Mouse (Mus musculus): Measurements from ENCODE around the gene Traf6. TPM values are rescaled to one million over a fixed set of nuclear protein-coding genes. Genes with fewer than 3 reads are reported as not detected.

Traf6 gene
- polyA plus RNA-seq, 1 experiment from 2014 or later = 13.1 TPM

DNA sequence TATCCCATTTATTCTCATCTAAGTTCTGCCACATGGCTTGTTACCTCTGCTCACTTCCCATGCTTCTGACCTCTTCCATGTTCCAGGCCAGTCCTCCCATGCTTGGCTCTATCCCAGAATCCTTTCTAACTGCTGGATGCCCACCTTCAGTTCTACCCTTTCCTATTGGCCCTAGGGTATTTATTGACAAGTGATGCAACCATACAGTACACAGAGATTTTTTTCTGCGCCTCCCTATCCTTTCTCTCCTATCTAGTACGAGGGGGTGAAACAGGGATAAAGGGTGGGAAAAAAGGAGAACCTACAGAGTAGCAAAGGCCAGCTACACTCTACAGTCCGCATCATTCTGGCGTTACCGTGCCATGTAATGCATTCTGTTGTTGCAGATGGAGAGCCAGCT is 9.8 kb downstream of the Traf6 start:
- ATAC-seq (no peak), DNase-seq (ENCODE audit: low spot score) (no peak)
- no peaks in the 10 kb centered on the region for H3K4me1 ChIP-seq (ENCODE audit: control insufficient read depth, insufficient read depth, low read length)
- no peak overlapping the region for H3K4me2 ChIP-seq (ENCODE audit: low read length)
- WGBS = 92% methylated on average over 5 of the region's 5 CpGs
- no peak overlapping the region for H3K4me3 ChIP-seq (ENCODE audit: low read depth, low read length)
- peaks cover 72% of the 10 kb centered on the region for H3K36me3 ChIP-seq (ENCODE audit: control insufficient read depth, insufficient read depth, low read length)
- H3K27ac ChIP-seq (ENCODE audit: low read depth, low read length) = no peak overlapping the region
- no peak overlapping the region for H3K9ac ChIP-seq (ENCODE audit: low read length)
- no peaks in the 10 kb centered on the region for H3K9me3 ChIP-seq (replicated peaks; ENCODE audit: control insufficient read depth, low read length)
- no peaks in the 10 kb centered on the region for H3K27me3 ChIP-seq (replicated peaks; ENCODE audit: control insufficient read depth, insufficient read depth, low read length)

DNA sequence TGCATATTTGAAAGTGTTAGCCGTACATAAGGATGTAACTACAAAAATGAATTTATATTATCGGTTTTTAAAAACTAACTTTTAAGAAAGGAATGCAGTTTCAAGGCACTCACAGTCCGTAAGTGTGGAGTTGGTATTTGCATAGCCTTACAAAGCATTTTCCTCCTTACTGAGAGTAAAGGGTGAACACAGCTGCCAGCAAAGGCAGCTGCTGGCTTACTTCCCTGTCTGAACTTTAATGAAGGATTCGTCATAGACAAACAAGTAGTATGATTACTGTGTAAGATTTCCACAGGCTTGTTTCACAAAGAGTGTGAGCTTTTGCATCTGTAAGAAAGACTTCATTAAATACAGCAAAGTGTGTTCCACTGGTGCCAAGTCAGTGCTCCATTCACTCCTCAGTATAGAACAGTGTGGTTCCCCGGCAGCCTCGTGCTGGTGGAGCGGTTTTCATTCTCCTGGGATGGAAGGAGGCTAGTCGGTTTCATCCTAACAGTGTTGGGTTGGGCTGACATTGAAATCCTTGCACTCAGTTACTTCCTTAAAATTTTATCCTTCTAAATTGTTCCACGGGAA is 12.1 kb downstream of the Traf6 start:
- 88% methylated on average over 9 of the region's 9 CpGs for WGBS
- Histone ChIP-seq H3K27ac (ENCODE audit: low read depth, low read length) (no peak overlapping the region), H3K4me3 (ENCODE audit: low read depth, low read length) (no peak overlapping the region), H3K4me1 (ENCODE audit: control insufficient read depth, insufficient read depth, low read length) (no peaks in the 10 kb centered on the region), H3K9me3 (replicated peaks; ENCODE audit: control insufficient read depth, low read length) (no peaks in the 10 kb centered on the region), H3K4me2 (ENCODE audit: low read length) (no peak overlapping the region), H3K27me3 (replicated peaks; ENCODE audit: control insufficient read depth, insufficient read depth, low read length) (no peaks in the 10 kb centered on the region), H3K9ac (ENCODE audit: low read length) (no peak overlapping the region), H3K36me3 (ENCODE audit: control insufficient read depth, insufficient read depth, low read length) (peaks cover 74% of the 10 kb centered on the region)
- DNase-seq (ENCODE audit: low spot score) (peak; percentile 34), ATAC-seq (peak; percentile 38; the same call in 1 of the 2 replicates)

- WGBS = 58% methylated on average over 4 of the region's 4 CpGs
- ATAC-seq = peak; percentile 44; the same call in 1 of the 2 replicates
Observed at GRCm38 (mm10) chr2:101693043-101693442, 14.8 kb downstream of the Traf6 start.

DNA sequence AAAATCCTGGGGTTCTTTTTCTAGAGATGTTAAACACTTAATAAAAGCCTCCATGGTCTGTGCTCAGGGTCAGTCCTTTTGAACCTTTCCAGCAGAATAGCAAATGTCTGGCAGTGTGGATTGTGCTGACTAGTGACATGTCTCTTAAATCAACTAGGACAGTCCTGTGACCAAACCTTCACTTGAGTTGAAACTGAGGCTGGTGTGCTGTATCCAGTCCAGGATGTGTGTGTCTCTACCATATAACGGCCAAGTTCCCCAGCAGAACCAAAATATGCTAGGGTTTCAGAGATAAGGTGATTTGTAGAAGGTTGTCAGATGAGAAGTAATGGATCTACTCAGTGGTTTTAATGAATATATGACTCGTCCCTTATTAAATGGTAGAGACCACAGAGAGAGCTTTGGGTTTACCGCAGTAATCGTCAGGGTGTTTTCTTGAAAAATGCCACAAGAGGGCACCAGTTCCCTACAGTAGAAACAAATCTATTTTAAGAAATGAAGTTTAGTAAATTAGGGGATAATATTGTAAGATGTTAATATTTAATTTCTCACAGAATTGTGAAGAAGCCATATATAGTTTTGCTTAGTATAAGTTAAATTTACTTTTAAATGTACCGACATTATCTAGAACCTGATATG is 15.5 kb downstream of the Traf6 start:
- Histone ChIP-seq H3K4me3 (ENCODE audit: low read depth, low read length) (no peak overlapping the region), H3K4me1 (ENCODE audit: control insufficient read depth, insufficient read depth, low read length) (no peaks in the 10 kb centered on the region), H3K27ac (ENCODE audit: low read depth, low read length) (no peak overlapping the region), H3K27me3 (replicated peaks; ENCODE audit: control insufficient read depth, insufficient read depth, low read length) (no peaks in the 10 kb centered on the region), H3K36me3 (ENCODE audit: control insufficient read depth, insufficient read depth, low read length) (peaks cover 82% of the 10 kb centered on the region), H3K9ac (ENCODE audit: low read length) (no peak overlapping the region), H3K4me2 (ENCODE audit: low read length) (no peak overlapping the region), H3K9me3 (replicated peaks; ENCODE audit: control insufficient read depth, low read length) (no peaks in the 10 kb centered on the region)
- DNase-seq (ENCODE audit: low spot score) (peak; percentile 67), ATAC-seq (peak; percentile 37; the same call in 1 of the 2 replicates)
- 60% methylated on average over 5 of the region's 5 CpGs for WGBS

More at GRCm38 (mm10) chr2:101693043-101693442, 14.8 kb downstream of the Traf6 start:
- Histone ChIP-seq H3K9ac (ENCODE audit: low read length) (no peak overlapping the region), H3K4me2 (ENCODE audit: low read length) (no peak overlapping the region), H3K27ac (ENCODE audit: low read depth, low read length) (no peak overlapping the region), H3K4me3 (ENCODE audit: low read depth, low read length) (no peak overlapping the region), H3K4me1 (ENCODE audit: control insufficient read depth, insufficient read depth, low read length) (no peaks in the 10 kb centered on the region), H3K9me3 (replicated peaks; ENCODE audit: control insufficient read depth, low read length) (no peaks in the 10 kb centered on the region), H3K36me3 (ENCODE audit: control insufficient read depth, insufficient read depth, low read length) (peaks cover 76% of the 10 kb centered on the region), H3K27me3 (replicated peaks; ENCODE audit: control insufficient read depth, insufficient read depth, low read length) (no peaks in the 10 kb centered on the region)
- no peak for DNase-seq (ENCODE audit: low spot score)

DNA sequence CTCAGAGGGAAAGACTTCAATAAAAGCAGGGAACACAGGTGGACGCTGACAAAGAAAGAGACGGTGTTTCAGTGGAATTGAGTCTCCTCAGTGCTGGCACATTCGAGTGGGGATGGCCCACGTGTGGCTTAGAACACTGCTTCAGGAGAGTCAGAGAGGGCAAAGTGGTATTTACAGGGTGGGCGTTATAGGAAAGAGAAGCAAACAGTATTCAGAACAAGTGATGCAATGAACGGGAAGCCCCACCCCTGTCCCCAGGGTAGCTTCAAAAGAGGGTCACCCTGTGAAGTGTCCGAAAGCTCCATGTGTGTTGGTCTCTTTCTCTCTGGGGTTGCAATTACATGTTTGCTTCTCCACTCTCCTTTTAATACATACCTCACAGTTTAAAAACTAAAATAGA is 17.4 kb downstream of the Traf6 start:
- no peak for ATAC-seq
- 87% methylated on average over 7 of the region's 7 CpGs for WGBS

GRCm38 (mm10) chr2:101699284-101699683 is 21.1 kb downstream of the Traf6 start:
- Histone ChIP-seq H3K27ac (ENCODE audit: low read depth, low read length) (no peak overlapping the region), H3K4me3 (ENCODE audit: low read depth, low read length) (no peak overlapping the region), H3K4me2 (ENCODE audit: low read length) (no peak overlapping the region), H3K27me3 (replicated peaks; ENCODE audit: control insufficient read depth, insufficient read depth, low read length) (no peaks in the 10 kb centered on the region), H3K36me3 (ENCODE audit: control insufficient read depth, insufficient read depth, low read length) (peaks cover 52% of the 10 kb centered on the region), H3K9ac (ENCODE audit: low read length) (no peak overlapping the region), H3K4me1 (ENCODE audit: control insufficient read depth, insufficient read depth, low read length) (no peaks in the 10 kb centered on the region), H3K9me3 (replicated peaks; ENCODE audit: control insufficient read depth, low read length) (no peaks in the 10 kb centered on the region)
- DNase-seq (ENCODE audit: low spot score) (no peak), ATAC-seq (no peak)
- 90% methylated on average over 4 of the region's 4 CpGs for WGBS

More for the DNA sequence above, 17.4 kb downstream of the Traf6 start:
- Histone ChIP-seq H3K4me2 (ENCODE audit: low read length) (no peak overlapping the region), H3K9ac (ENCODE audit: low read length) (no peak overlapping the region), H3K9me3 (replicated peaks; ENCODE audit: control insufficient read depth, low read length) (no peaks in the 10 kb centered on the region), H3K27ac (ENCODE audit: low read depth, low read length) (no peak overlapping the region), H3K4me3 (ENCODE audit: low read depth, low read length) (no peak overlapping the region), H3K27me3 (replicated peaks; ENCODE audit: control insufficient read depth, insufficient read depth, low read length) (no peaks in the 10 kb centered on the region), H3K36me3 (ENCODE audit: control insufficient read depth, insufficient read depth, low read length) (peaks cover 75% of the 10 kb centered on the region), H3K4me1 (ENCODE audit: control insufficient read depth, insufficient read depth, low read length) (no peaks in the 10 kb centered on the region)
- DNase-seq (ENCODE audit: low spot score) = no peak

- WGBS = 46% methylated on average over 5 of the region's 5 CpGs
- H3K27ac ChIP-seq (ENCODE audit: low read depth, low read length) = no peak overlapping the region
- H3K4me3 ChIP-seq (ENCODE audit: low read depth, low read length) = no peak overlapping the region
- H3K4me1 ChIP-seq (ENCODE audit: control insufficient read depth, insufficient read depth, low read length) = no peaks in the 10 kb centered on the region
- no peak overlapping the region for H3K9ac ChIP-seq (ENCODE audit: low read length)
- no peaks in the 10 kb centered on the region for H3K27me3 ChIP-seq (replicated peaks; ENCODE audit: control insufficient read depth, insufficient read depth, low read length)
- DNase-seq (ENCODE audit: low spot score) (peak; percentile 56), ATAC-seq (no peak)
- H3K36me3 ChIP-seq (ENCODE audit: control insufficient read depth, insufficient read depth, low read length) = peaks cover under 1% of the 10 kb centered on the region; the same call in 1 of the 2 replicates
- no peaks in the 10 kb centered on the region for H3K9me3 ChIP-seq (replicated peaks; ENCODE audit: control insufficient read depth, low read length)
- no peak overlapping the region for H3K4me2 ChIP-seq (ENCODE audit: low read length)
Observed at GRCm38 (mm10) chr2:101705941-101706485, 27.8 kb downstream of the Traf6 start.

DNA sequence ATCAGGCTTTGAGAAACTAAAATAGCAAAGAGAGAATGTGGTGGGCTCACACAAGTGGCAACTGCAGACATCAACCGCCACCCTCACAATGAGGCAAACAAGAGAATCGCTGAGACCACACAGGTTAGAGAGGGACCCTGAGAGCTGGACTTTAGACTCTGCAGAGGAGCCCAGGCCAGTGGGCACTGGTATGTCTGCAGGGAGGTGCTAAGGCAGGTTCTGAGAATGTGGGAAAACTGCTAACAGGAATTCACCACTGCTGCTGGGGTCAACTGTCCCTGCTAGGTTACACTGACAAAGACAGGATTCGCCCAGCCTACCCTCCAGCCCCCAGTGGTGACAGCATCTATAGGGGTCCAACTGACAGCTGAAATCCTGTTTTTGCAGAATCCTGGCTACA is 33.4 kb downstream of the Traf6 start:
- H3K36me3 ChIP-seq (ENCODE audit: control insufficient read depth, insufficient read depth, low read length) = no peaks in the 10 kb centered on the region
- DNase-seq (ENCODE audit: low spot score) = no peak
- no peaks in the 10 kb centered on the region for H3K4me1 ChIP-seq (ENCODE audit: control insufficient read depth, insufficient read depth, low read length)
- H3K9me3 ChIP-seq (replicated peaks; ENCODE audit: control insufficient read depth, low read length) = no peaks in the 10 kb centered on the region
- H3K4me3 ChIP-seq (ENCODE audit: low read depth, low read length) = no peak overlapping the region
- no peak for ATAC-seq
- H3K4me2 ChIP-seq (ENCODE audit: low read length) = no peak overlapping the region
- no peak overlapping the region for H3K9ac ChIP-seq (ENCODE audit: low read length)
- WGBS = 86% methylated on average over 3 of the region's 3 CpGs
- H3K27me3 ChIP-seq (replicated peaks; ENCODE audit: control insufficient read depth, insufficient read depth, low read length) = no peaks in the 10 kb centered on the region
- no peak overlapping the region for H3K27ac ChIP-seq (ENCODE audit: low read depth, low read length)
